Comparison of ENCODE assay signal across 9 mouse cellular contexts in the genomic region with DNA sequence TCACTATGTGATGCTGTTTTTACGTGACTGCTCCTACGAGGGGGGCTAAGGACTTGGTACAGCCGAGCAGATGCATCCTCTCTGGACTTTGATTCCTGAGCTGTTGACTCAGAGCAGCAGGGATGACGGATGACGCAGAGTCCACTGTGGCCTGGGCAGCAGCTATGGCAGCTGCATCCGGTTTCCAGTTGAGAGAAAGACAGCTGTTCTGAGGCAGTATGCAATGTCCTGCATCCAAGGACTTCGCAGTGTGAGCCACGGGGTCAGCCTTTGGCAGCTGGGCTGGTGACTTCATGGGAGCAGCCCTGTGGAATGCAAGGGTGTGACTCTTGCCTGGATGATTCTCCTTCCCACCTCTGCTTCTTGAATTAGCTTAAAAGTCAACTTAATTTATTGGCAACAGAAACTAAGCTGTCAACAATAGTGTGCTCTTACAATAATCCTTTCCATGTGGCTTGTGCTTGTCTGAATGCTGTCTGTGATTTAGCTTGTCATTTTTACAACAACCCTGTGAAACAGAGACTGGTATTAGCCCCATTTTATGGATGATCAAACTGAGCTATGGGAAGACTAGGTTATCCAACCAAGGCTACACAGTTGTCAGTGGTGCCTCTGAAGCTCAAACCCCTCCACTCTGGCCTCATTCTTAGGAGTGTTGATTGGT. TPM values are rescaled to one million over a fixed set of nuclear protein-coding genes. Genes with fewer than 3 reads are reported as not detected.
DNase-seq lines count a peak whose midpoint lies in the region; ATAC-seq lines count a peak whose summit lies in the region.
"Had no signal": no experiment of that assay in that cellular context is flagged by ENCODE, and none has a peak within 500 bp of the region (broad histone marks: within the 10 kb centered on the region; RNA-seq: fewer than 3 reads in every experiment).

No protein-coding gene starts in this region.

- peaks cover 17% of the 10 kb centered on the region for H3K4me1 ChIP-seq in liver, embryonic 12.5 days
- H3K4me1 ChIP-seq in embryonic facial prominence, embryonic 15.5 days, result 0 out of 2 replicates have a peak, but pooled peaks cover 7% of the 10 kb centered on the region
- peaks cover 1% of the 10 kb centered on the region; the same call in 1 of the 2 replicates for H3K4me1 ChIP-seq in hindbrain, embryonic 13.5 days (replicated peaks)
- peaks cover 6% of the 10 kb centered on the region; the same call in 1 of the 2 replicates for H3K4me1 ChIP-seq in limb, embryonic 15.5 days

- H3K9ac ChIP-seq in liver, embryonic 12.5 days, result no peak overlapping the region
- no peak overlapping the region for H3K9ac ChIP-seq in embryonic facial prominence, embryonic 15.5 days
- H3K9ac ChIP-seq in hindbrain, embryonic 13.5 days, result no peak overlapping the region
- no peak overlapping the region for H3K9ac ChIP-seq in limb, embryonic 15.5 days
- H3K9ac ChIP-seq: heart, embryonic 13.5 days had no signal

- no peaks in the 10 kb centered on the region for H3K9me3 ChIP-seq in liver, embryonic 12.5 days (replicated peaks)
- H3K9me3 ChIP-seq in embryonic facial prominence, embryonic 15.5 days (replicated peaks), result no peaks in the 10 kb centered on the region
- H3K9me3 ChIP-seq in hindbrain, embryonic 13.5 days, result no peaks in the 10 kb centered on the region
- no peaks in the 10 kb centered on the region for H3K9me3 ChIP-seq in limb, embryonic 15.5 days
- H3K9me3 ChIP-seq: heart, embryonic 13.5 days had no signal

- no peak overlapping the region for H3K4me3 ChIP-seq in liver, embryonic 12.5 days
- H3K4me3 ChIP-seq in embryonic facial prominence, embryonic 15.5 days (replicated peaks), result no peak overlapping the region
- H3K4me3 ChIP-seq in hindbrain, embryonic 13.5 days, result no peak overlapping the region
- no peak overlapping the region for H3K4me3 ChIP-seq in limb, embryonic 15.5 days
- H3K4me3 ChIP-seq: heart, embryonic 13.5 days had no signal

- H3K36me3 ChIP-seq in liver, embryonic 12.5 days, result no peaks in the 10 kb centered on the region
- H3K36me3 ChIP-seq in embryonic facial prominence, embryonic 15.5 days, result no peaks in the 10 kb centered on the region
- H3K36me3 ChIP-seq in hindbrain, embryonic 13.5 days, result no peaks in the 10 kb centered on the region
- no peaks in the 10 kb centered on the region for H3K36me3 ChIP-seq in limb, embryonic 15.5 days
- H3K36me3 ChIP-seq: heart, embryonic 13.5 days had no signal

- DNase-seq in liver, result peak; percentile 29
- DNase-seq in retina, postnatal 1 day, result peak; percentile 52
- no peak for DNase-seq in thymus, adult 18-20 months
- no peak for DNase-seq in cerebellum, adult 9-10 months

- no peak overlapping the region for H3K27ac ChIP-seq in liver, embryonic 12.5 days
- no peak overlapping the region for H3K27ac ChIP-seq in embryonic facial prominence, embryonic 15.5 days (replicated peaks)
- H3K27ac ChIP-seq in hindbrain, embryonic 13.5 days, result no peak overlapping the region
- H3K27ac ChIP-seq in limb, embryonic 15.5 days, result no peak overlapping the region
- H3K27ac ChIP-seq: heart, embryonic 13.5 days had no signal

- 36% methylated on average over 8 of the region's 8 CpGs for WGBS in liver, embryonic 12.5 days (ENCODE audit: insufficient replicate concordance)
- WGBS in embryonic facial prominence, embryonic 15.5 days, result 35% methylated on average over 8 of the region's 8 CpGs
- WGBS in hindbrain, embryonic 13.5 days, result 54% methylated on average over 8 of the region's 8 CpGs
- 16% methylated on average over 8 of the region's 8 CpGs for whole genome bisulfite sequencing in limb, embryonic 15.5 days

- no peak; the same call in 1 of the 2 replicates for ATAC-seq in liver, embryonic 12.5 days
- ATAC-seq in embryonic facial prominence, embryonic 15.5 days (ENCODE audit: insufficient number of reproducible peaks, low FRiP score, low TSS enrichment, low read depth), result peak; percentile 86
- peak; percentile 52; the same call in 1 of the 2 replicates for ATAC-seq in hindbrain, embryonic 13.5 days (ENCODE audit: low FRiP score)
- ATAC-seq in limb, embryonic 15.5 days (ENCODE audit: insufficient number of reproducible peaks, low FRiP score, low TSS enrichment, low read depth), result peak; percentile 89

- no peaks in the 10 kb centered on the region for H3K27me3 ChIP-seq in liver, embryonic 12.5 days (replicated peaks)
- H3K27me3 ChIP-seq in embryonic facial prominence, embryonic 15.5 days, result no peaks in the 10 kb centered on the region
- H3K27me3 ChIP-seq in hindbrain, embryonic 13.5 days, result no peaks in the 10 kb centered on the region
- no peaks in the 10 kb centered on the region for H3K27me3 ChIP-seq in limb, embryonic 15.5 days
- H3K27me3 ChIP-seq: heart, embryonic 13.5 days had no signal

- no peak overlapping the region for H3K4me2 ChIP-seq in liver, embryonic 12.5 days
- no peak overlapping the region for H3K4me2 ChIP-seq in embryonic facial prominence, embryonic 15.5 days (replicated peaks)
- H3K4me2 ChIP-seq in hindbrain, embryonic 13.5 days, result no peak overlapping the region
- H3K4me2 ChIP-seq in limb, embryonic 15.5 days, result no peak overlapping the region
- H3K4me2 ChIP-seq: heart, embryonic 13.5 days had no signal

RNA-seq across cellular contexts. Expression of a gene that starts 41.4 kb away (rescaled TPM):
- 2.6 and 2.7 TPM in 2 replicates for polyA plus RNA-seq in liver, embryonic 12.5 days (2016; fragmentation: Nextera tagmentation; extraction: Ambion mirVana)
- polyA plus RNA-seq in embryonic facial prominence, embryonic 15.5 days (2015; fragmentation: Nextera tagmentation; extraction: Ambion mirVana), result 3.1 and 3.6 TPM in 2 replicates
- polyA plus RNA-seq in hindbrain, embryonic 13.5 days (2015; fragmentation: Nextera tagmentation; extraction: Ambion mirVana), result 9.9 TPM in 2 replicates
- 2.8 TPM in 2 replicates for polyA plus RNA-seq in limb, embryonic 15.5 days (2015; fragmentation: Nextera tagmentation; extraction: Ambion mirVana)

Comparison
In these comparisons a context has a peak if more than half of its experiments do, and no peak if none do; other contexts are left out.
1. DNase-seq: peak in liver (single experiment) and retina, postnatal 1 day (single experiment); none in thymus, adult 18-20 months (0 of 2) and cerebellum, adult 9-10 months (single experiment).